Mouse (Mus musculus): ENCODE data around the gene Josd2.

DNA sequence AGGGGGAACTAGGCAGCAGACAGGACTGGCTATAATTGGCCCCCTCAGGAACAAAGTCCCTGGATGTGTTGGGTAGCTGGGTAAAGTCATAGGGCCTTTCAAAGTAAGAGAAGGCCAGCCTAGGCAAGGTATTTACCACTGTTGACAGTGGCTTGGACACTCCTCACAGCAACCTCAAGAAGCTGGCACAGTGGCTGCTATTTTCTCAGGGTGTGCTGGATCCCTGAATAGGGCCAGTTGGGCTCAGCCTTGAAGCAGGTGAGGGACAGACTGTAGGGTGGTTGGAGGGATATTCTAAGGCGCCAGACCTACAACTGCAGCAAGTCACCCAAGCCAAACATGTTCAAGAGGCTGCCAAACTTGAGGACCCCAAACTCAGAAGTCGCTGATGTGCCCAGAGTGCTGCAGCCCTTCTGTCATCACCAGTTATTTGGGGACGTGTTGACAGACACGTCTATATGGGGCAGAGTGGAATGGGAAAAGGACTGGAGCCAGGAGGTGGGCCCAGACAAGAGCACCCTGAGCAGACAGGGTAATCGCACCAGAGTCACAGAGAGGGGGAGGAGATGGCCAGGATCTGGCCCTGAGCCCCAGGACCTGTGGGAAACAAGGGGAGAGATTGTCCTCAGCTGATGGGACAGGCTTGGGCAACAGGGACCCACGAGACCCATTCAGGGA lies 4.2 kb downstream of the Josd2 start:
- TF ChIP-seq POLR2A (IDR thresholded peaks at IDR 0.05; ENCODE audit: low read depth, low read length) (no peak), CTCF (IDR thresholded peaks at IDR 0.05; ENCODE audit: extremely low read depth, insufficient read depth, insufficient read length, insufficient replicate concordance) (no peak)

Data from spleen, adult 2 months (tissue).